Mouse (Mus musculus): Measurements from ENCODE around the gene Tubb4b.

DNA sequence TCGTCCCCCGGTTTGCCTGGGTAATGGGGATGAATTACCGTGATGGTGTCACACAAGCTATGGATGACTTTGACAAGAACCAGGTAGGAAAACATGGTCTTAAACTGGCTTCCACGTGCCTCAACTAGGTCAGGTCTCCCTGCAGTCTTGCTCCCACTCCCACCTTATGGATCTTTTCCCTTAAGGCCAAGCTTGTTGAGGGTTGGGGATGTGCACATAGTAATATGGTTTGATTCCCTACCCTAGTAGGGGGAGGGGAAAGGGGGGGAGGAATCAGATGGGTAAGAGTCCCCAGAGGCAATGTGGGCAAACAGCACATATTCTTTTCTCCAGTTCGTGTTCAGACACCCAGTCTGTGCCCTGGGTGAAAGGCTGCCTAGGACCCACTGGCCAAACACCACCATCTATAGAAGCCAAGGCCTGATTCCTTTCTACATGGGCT lies 3.1 kb downstream of the Tubb4b start:
- no peak for TF ChIP-seq ZC3H11A (IDR thresholded peaks at IDR 0.05; ENCODE audit: borderline replicate concordance, low read depth, low read length)
- TF ChIP-seq MAFK (IDR thresholded peaks at IDR 0.05; ENCODE audit: insufficient read depth, low read depth, low read length): no peak
